Mouse (Mus musculus) layer of hippocampus, postnatal 10 days (tissue): ENCODE data around the gene Mocs1. TPM values are rescaled to one million over a fixed set of nuclear protein-coding genes. Genes with fewer than 3 reads are reported as not detected.
"Not testable (repeated sequence)": the region's sequence is repeated elsewhere in the genome, so short reads cannot be mapped to it uniquely, and the experiment has no call there.

Source experiments
- DNase-seq, 2 experiments: peaks; one replicate each; pipeline ENCODE4 v3.0.0; 2021; ENCODE audit warnings: low spot score in 2 of 2
- total RNA-seq, 2 experiments: library from RNA; stranded (reverse); gene quantifications; 2 replicates each; pipeline ENCODE4 v1.2.3; 2021

Mocs1 gene
- total RNA-seq, 2 experiments from 2014 or later, result 12.7 to 13.4 TPM

DNA sequence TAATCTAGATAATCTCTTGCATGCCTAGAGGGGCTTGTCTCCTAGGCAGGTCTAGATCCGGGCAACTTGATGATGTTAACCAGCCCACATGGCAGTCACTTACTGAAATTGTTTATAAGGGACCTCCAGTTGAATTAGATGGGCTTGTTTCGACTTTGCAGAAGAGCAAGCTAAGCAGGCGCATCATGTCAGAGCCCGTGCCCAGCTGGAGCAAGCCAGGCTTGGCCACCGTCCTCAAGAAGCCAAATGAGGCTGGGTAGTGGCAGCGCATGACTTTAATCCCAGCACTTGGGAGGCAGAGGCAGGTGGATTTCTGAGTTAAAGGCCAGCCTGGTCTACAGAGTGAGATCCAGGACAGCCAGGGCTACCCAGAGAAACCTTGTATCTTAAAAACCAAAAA is 3.0 kb downstream of the Mocs1 start:
- peak in 1 of 2 experiments; percentile 1 for DNase-seq

DNA sequence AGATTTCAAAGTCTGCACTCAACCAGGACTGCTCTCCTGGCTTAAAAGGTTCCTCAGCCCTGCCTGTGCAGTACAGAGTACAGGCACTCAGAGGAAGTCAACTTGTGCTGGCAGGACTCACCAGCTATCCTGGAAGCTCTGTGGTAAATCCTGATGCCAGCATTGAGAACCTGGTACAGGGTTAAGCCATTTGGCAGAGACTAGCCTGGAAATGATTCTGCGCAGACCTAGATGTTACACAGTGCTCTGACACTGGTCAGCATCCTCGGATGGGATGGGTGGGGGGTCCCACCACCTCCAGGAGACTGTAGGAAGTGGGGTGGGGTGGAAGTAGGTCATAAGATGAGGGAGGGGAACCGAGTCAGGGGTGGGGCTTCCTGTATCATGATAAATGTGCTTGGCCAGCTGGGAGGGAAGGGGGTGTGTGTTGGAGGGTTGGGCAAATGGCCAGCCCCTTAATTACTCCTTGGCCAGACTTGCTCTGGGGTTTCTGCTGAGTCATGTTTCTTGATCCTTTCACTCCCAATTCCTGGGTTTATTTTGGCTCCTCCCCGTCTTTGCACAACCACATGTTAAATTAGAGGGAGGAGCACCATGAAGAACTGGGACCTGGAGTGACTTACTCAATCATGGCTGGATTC is 4.0 kb downstream of the Mocs1 start:
- DNase-seq, result no peak

DNA sequence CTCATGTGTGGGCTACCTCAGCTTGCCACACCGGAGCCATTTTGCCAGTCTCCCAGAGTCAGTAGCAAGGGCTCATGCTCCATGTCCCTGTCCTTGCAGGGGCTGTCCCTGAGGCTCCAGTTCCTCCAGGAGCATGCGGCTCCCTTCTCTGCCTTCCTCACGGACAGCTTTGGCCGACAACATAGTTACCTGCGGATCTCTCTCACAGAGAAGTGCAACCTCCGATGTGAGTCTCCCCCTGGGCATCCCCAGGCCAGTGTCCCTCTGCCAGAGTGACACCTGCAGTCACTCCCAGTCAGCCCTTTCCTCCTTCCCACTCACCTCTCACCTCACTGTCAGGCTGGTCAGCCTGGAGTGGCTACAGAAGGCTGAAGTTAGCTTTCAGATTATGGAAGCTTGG is 4.9 kb downstream of the Mocs1 start:
- no peak for DNase-seq

DNA sequence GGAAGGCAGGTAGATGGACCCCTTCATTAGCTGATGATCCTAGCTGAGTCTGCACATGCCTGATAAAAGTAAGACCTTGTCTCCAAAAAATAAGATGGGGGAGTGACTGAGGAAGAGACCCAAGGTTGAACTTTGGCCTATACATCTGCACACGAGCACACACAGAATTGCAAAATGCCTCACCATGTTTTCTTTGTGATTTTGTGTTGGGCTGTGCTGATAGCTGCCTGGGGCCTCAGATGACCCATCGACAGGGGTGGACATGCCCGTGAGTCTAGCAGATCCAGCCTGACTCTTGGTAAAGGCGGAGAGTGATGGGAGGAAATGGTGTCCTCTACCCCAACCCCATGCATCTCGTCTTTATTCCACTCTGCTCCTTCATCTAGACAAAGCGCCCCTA is 6.1 kb downstream of the Mocs1 start:
- DNase-seq, result no peak

DNA sequence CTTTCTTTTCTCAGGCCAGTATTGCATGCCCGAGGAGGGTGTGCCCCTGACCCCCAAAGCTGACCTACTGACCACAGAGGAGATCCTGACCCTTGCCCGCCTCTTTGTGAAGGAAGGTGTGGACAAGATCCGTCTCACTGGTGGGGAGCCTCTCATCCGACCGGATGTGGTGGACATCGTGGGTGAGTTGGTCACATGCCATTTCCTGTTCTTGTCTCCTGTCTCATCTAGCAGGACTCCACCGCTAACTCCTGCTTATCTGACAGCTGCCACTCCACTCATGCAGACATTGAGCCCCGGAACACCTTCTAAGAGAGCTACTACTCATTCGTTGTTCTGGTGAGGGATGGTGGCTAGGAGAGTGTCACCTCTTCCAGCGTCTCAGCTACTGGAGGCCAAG is 6.9 kb downstream of the Mocs1 start:
- no peak for DNase-seq

DNA sequence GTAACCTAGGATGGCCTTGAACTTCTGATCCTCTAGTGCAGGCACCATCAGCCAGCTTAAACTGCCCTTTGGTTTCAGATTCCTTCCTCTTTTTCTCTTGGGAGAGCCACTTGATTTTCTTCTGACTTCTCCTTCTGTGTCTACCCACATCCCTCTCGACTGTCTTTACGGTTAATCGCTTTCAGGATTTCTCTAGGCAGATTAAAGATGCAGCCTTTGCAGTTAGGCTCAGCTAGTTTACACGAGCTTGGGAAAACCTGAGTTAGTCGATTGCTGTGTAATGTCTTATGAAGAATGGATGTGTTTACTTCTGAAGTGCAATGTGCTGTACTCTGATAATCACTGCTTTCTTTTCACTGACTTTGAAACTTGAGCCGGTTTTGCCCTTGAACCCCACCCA is 8.5 kb downstream of the Mocs1 start:
- DNase-seq, result no peak

DNA sequence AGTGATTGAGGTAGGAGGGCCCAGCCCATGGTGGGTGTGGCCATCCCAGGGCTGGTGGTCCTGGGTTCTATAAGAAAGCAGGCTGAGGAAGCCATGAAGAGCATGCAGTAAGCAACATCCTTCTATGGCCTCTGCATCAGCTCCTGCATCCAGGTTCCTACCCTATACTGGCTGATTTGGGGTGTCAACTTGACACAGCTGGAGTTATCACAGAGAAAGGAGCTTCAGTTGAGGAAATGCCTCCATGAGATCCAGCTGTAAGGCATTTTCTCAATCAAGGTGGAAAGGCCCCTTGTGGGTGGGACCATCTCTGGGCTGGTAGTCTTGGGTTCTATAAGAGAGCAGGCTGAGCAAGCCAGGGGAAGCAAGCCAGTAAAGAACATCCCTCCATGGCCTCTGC is 9.1 kb downstream of the Mocs1 start:
- not testable (repeated sequence) for DNase-seq

DNA sequence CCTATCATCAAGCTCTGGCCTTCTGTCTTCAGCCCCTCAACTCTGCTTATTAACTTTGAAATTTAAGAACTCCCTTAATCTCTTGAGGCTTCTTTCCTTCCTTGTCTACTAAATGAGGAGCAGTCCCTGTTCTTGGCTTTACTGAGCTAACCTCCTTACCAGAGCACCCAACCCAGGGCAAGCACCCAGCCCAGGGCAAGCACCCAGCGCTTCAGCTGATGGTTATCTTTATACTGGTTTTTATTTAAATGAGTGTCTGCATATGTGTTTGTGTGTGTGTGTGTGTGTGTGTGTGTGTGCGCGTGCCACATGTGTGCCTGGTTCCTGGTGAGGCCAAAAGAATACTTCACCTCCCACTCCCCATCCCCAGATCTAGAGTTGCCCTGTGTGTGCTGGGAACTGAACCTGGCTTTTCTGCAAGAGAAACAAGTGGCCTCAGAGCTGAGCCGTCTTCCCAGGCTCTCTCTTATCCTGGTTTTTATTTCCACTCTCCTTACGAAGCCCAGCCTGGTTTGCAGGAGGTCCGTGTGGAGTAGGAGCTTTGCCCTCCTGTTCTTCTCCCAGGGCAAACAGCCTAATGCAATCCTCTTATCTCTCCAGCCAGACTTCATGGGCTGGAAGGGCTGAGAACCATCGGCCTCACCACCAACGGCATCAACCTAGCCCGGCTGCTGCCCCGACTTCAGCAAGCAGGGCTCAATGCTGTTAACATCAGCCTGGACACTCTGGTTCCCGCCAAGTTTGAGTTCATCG is 10.8 kb downstream of the Mocs1 start:
- DNase-seq, result no peak

DNA sequence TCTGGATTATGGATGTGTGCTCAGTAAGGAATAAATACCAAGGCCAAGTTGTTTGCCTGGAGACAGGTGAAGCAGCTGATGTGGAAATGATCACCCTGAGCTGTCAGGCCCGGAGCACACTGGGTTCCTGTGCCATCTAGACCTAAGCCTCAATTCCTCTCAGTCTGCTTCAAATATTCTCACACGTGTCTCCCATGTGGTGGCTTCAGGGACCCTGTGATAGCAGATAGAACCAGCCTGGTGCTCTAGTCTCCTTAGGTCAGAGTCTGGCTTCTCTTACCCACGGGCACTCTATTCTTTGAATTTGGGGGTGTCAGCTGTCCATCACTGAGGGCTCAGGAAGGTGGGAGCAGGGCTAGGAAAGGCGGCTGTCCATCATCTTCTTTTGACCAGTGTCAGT is 11.5 kb downstream of the Mocs1 start:
- no peak for DNase-seq

DNA sequence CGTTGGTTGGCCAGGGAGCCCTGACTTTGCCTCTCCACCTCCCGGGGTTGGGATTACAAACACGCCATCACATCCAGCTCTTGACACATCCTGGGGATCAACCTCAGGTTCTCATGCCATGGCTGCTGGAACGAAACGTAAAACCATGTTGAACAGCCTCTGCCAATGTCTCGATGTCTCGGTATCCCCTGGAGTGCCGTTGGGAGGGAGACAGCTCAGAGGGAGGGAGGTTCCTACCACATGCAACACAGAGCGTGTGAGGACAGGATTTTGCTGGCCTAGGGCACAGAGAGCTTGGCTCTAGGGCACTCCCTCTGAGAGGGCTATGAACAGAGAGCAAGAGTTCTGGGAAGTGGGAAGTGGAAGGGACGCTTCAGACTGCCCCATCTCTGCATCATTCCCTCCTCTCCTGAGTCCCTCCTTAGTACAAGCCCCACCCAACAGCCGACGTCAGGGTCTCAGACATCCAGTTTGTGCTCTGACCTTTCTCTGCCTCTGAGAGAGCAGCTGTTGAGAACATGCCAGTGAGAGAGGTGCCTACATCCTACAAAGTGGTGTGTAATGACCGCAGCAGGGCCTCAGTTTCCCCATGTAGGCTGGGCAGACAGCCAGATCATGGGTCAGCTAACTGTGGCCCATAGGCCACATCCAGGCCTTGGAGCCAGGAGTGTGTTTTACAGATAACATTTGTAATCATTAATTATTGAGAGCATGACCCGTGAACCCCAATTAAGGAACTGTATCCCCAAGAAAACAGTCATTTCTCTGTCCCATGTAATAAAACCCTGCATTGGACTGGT is 12.4 kb downstream of the Mocs1 start:
- no peak for DNase-seq

DNA sequence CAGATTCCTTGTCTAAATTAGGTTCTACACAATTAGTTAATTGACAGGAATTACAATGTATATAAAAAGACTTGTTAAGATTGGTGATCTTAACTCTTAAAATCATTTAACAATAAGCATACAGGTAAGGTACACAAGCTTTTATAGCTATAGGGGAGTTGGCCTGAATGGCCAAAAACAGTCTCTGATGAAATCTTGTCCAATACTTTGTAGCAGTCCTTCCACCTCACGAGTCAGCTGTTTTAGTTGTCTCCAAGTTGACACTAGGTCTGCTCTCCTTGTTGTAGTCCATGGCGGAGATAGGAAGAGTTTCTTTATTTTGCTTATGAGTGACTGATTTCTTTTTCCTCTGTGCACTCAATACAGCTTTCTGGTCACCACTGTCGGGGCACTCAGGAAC is 14.7 kb downstream of the Mocs1 start:
- DNase-seq, result not testable (repeated sequence)

DNA sequence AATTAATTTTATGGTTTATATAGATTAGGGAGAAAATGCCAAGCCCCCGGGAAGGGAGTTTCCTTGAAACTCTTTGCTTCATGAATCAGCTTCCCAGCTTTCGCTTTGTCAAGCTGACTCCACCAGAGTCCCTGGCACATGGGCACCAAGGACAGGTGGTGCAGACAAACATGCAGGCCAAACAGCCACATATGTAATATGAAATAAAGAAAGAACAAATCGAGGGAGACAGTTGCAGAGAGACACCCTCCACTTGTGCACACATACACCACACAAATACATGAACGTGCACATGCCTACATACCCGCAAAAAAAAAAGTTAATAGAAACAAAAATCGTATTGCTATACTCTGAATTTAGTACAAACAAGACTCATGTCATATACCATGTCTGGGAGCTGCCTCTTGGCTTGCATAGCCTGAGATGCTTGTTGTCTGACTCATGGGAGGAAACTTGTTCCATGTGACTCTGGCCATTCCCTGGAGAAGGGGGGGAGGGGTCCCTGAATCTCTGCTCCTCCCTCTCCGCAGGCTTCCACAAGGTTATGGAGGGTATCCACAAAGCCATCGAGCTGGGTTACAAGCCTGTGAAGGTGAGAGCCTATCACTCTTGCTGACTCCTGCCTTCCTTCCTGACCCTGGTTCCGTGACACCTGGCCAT is 20.5 kb downstream of the Mocs1 start:
- DNase-seq, result no peak

DNA sequence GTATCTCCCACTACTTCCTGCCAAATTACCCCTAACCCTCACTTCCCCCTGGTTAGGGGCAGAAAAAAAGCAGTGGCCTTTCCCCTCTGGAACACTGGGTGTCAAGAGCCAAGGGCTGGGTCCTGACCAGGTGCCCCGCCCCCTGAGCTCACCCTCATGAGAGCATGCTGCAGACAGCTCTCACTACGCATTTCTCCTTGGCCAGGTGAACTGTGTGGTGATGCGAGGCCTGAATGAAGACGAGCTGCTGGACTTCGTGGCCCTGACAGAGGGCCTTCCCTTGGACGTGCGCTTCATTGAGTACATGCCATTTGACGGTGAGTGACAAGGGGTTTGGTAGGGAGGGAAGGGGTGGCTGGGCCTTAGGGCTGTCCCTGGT is 21.1 kb downstream of the Mocs1 start:
- no peak for DNase-seq

DNA sequence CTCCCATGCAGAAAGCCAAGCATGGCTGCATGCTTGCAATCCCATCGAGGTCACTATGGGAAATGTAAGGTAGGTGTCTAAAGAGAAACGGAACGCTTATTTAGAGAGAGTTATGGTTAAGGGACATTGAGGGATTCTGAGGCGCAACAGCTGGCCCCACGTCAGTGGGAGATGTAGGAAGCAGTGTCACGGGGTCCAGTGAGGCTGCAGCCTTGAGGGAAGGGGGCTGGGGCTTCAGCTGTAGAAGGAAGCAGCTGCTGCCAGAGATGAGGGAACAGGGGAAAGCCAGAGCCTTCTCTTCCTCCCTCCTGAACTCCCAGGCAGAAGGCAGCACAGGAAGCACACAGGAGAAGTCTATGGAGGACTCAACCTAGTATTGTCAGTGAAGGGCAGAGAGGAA is 22.8 kb downstream of the Mocs1 start:
- no peak for DNase-seq

DNA sequence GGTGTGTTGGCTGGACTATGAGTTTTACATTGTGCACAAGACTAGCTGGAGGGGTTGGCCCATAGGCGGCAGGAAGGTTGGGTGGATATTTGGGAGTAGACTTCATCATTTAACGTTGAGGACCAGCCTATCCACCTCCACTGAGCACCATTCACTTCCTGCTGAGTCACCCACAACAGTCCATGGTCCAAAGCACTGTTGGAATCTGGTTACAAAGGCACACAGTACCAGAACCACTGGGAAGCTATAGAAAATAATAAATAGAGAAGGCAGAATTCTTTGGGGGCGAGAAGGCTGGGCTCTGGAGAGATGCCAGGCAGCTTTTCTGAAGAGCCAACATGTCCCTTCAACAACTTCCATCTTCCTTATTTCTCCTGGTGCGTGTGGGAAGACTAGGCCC is 28.2 kb downstream of the Mocs1 start:
- DNase-seq, result no peak

DNA sequence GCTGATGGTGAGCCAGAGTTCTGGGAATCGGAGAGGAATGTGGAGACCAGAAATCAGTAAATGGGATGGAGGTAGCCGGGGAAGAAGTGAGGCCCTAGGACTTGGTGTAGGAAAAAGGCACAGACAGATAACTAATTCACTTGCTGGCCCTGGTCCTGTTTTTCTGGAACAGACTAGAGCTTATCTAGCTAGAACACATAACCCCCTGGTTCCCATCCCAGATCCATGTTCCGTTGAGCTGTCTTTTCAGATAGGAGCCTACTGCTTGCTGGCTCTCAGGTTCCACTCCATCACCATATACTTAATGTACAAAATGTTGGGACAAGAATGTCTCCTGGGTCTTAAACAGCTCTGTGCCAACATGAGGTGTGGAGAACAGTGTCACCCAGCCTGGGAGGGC is 29.7 kb downstream of the Mocs1 start:
- no peak for DNase-seq

DNA sequence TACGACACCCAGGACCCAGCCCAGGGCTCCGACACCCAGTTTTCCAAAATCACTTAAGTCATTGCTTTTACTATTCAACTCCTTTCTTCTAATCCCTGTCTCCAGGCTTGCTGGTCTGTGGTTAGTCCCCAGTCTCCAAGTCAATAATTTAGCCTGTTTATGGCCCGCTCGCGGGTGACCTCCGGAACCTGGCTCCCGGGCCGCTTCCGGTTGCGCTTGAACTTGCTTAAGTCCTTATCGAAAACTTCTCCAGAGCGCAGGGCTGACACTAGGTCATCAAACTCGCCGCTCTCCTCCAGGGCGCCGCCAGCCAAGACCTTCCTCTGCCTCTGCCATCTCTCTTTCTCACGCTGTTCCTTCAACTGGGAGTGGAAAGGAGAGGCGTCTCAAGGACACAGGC is 30.2 kb downstream of the Mocs1 start:
- no peak for DNase-seq

DNA sequence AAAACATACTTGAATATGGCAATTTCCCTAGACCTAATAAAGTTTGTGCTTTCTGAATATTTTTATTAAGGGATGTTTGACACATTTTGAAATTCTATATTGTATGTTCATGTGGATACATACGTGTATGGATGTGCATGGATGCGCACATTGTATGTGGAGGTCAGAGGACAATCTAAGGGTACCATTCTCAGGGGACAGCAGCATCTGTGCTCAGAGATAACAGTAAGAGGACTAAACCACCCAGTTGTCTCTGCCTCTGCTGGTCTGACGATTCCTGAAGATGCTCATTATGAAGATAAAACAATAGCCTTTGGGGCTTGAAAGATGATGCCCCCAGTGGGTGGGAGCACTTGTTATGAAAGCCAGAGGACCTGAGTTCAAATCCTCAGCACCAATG is 36.7 kb downstream of the Mocs1 start:
- no peak for DNase-seq

DNA sequence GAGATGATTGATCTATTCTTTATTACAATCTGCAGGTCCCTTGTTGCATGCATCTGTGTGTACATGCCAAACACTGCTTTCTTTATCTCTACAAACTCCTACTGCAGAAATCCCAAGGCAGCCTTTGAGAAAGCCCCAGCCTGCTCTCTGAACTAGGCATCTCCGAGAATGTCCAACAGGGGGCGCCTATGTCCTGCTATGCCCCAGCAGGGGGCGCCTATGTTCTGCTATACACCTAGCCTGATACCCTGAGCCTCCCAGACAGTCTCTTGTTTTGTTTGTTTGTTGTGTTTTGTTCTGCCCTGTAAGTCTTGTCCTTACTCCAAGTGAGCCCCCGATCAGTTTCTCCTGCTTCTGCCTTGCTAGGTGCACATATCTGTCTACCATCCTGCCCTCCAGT is 40.1 kb downstream of the Mocs1 start:
- peak; percentile 87 for DNase-seq

DNA sequence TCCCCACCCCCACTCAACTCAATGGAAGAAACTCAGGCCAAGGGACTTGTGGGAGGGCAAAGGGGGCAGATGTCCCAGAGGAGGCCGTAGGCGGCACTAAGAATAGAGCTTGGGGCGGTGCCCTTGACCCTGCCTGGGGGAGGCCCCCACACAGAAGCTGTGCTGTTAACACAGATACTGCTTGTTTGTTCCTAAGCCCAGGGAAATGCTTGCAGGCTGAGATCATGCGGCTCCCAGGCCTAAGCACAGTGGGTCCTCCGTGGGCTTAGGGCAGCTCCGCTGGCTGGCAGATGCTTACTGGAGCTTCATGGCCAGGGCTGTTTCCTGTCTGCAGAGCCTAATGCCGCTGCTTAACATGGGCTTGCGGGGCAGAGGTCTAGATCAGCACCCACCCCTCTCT is 44.5 kb downstream of the Mocs1 start:
- DNase-seq, result no peak

DNA sequence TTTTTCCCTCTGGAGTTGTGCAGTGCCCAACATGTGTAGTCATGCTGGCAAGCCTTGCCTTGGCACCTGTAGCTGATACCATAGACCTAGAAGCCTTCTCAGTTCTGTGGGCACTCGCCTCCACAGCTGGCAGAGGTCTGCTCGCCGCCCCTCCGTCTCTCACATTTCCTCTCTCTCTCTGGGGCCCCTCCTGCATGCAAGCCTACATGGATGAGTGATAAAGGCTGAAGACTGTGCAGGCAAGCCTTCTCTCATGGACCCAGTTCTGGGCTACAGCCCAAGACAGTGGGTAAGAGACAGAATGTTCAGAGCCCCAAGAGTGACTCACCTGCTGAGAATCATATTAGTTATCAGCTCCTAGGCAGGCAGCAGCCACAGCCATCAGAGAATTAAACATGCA is 45.9 kb downstream of the Mocs1 start:
- DNase-seq, result no peak

DNA sequence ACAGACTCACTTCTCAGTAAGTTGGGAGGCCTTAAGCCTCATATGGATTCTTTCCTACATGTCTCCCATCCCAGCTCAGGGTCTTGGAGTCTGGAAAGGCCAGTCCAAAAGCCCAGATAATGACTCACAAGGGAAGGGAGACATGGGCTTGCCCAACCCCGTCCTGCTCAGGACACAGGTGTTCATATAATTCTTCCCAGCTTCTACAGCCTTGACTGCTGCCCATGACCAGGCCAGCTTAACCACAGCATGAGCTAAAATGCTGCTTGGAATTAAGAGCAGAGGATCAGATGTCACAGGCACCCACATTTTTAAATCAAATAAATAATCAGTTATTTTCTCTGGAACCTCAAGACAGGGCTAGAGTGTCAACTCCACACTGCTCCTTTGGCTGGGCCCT is 47.0 kb downstream of the Mocs1 start:
- DNase-seq, result no peak
